Mouse (Mus musculus) fat pad, adult 2 months (tissue): ENCODE measurements around the gene Gm10670.
"Not testable (repeated sequence)": the region's sequence is repeated elsewhere in the genome, so short reads cannot be mapped to it uniquely, and the experiment has no call there.

Experiments used
- DNase-seq: peaks from one replicate; pipeline ENCODE4 v3.0.0-alpha.2; 2011; ENCODE audit warnings: low read depth, low spot score; ENCODE audit errors: extremely low read depth

The Gm10670 gene

GRCm38 (mm10) chr7:20474825-20475224 lies at the start of gene Gm10670:
TSS of gene Gm10670 (minus strand) at chr7:20474925.
- not testable (repeated sequence) for DNase-seq

GRCm38 (mm10) chr7:20510434-20510833 lies 35.7 kb upstream of the Gm10670 start, which contains the start of gene Vmn1r103:
TSS of gene Vmn1r103 (minus strand) at chr7:20510534.
- DNase-seq = not testable (repeated sequence)

DNA sequence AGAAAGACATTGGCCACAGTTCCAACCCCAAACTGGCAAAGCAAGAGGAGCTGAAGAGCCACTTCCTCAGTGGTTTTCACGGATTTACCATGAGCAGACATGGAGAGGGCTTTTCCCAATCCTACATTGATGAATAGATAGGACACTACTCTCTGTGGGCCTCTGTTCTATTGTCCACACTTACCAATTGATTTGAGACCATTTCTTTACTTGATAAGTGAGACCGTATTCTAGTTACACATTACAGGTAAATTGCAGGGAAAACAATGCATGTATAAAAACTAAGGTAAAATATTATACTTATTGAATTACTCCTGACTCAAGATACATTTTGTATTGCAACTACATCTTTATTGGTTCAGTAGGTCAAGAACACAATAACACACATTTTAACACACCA lies 32.2 kb downstream of the Gm10670 start, which contains the start of gene Vmn1r101:
Gene Vmn1r101 (minus strand): TSS at position 101 of the 400 bp plus-strand sequence.
- not testable (repeated sequence) for DNase-seq
